Mouse (Mus musculus): ENCODE results near the gene Smim26.

DNA sequence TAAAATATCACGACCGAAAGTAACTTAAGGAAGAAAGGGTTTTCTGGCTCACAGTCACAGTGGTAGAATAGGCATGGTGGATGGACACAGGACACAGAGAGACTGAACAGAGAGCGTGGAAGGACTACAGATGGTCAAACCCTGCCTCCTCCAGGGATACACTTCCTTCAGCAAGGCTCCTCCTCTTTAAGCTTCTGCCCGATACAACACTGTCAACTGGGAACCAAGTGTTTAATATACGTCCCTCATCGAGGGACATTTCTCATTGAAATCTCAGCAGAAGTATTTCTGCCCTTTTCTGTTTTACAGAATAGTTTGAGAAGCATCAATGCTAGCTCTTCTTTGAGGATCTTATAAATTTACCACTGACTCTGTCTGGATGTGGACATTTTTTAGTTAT is 20.1 kb downstream of the Smim26 start:
- TF ChIP-seq POLR2A (IDR thresholded peaks at IDR 0.05; ENCODE audit: control insufficient read depth in 1 of 2, insufficient read depth in 1 of 2, low read depth in 1 of 2, low read length in 2 of 2, poor library complexity in 1 of 2) (no peak), RAD21 (IDR thresholded peaks at IDR 0.05; ENCODE audit: low read depth, low read length) (no peak), CTCF (IDR thresholded peaks at IDR 0.05 in 2 of 3, conservative IDR thresholded peaks at IDR 0.05 in 1 of 3; ENCODE audit: control insufficient read depth in 1 of 3, insufficient read depth in 1 of 3, low read depth in 2 of 3, low read length in 3 of 3, poor library complexity in 1 of 3, severe bottlenecking in 1 of 3) (no peak), MAFK (IDR thresholded peaks at IDR 0.05; ENCODE audit: borderline replicate concordance, low read depth, low read length) (no peak), ZMIZ1 (IDR thresholded peaks at IDR 0.05; ENCODE audit: low read depth, low read length) (no peak), TBP (IDR thresholded peaks at IDR 0.05; ENCODE audit: low read depth, low read length) (no peak), E2F4 (IDR thresholded peaks at IDR 0.05; ENCODE audit: borderline replicate concordance, low read depth, low read length) (no peak)

Measured in MEL (cell line).